Mouse (Mus musculus): ENCODE data around the gene Cdh13. TPM values are rescaled to one million over a fixed set of nuclear protein-coding genes. Genes with fewer than 3 reads are reported as not detected.
A peak's percentile ranks its signal among the peaks of the same experiment; 100 is the strongest.

The Cdh13 gene
- polyA plus RNA-seq, 1 experiment from 2014 or later: 49.5 TPM

DNA sequence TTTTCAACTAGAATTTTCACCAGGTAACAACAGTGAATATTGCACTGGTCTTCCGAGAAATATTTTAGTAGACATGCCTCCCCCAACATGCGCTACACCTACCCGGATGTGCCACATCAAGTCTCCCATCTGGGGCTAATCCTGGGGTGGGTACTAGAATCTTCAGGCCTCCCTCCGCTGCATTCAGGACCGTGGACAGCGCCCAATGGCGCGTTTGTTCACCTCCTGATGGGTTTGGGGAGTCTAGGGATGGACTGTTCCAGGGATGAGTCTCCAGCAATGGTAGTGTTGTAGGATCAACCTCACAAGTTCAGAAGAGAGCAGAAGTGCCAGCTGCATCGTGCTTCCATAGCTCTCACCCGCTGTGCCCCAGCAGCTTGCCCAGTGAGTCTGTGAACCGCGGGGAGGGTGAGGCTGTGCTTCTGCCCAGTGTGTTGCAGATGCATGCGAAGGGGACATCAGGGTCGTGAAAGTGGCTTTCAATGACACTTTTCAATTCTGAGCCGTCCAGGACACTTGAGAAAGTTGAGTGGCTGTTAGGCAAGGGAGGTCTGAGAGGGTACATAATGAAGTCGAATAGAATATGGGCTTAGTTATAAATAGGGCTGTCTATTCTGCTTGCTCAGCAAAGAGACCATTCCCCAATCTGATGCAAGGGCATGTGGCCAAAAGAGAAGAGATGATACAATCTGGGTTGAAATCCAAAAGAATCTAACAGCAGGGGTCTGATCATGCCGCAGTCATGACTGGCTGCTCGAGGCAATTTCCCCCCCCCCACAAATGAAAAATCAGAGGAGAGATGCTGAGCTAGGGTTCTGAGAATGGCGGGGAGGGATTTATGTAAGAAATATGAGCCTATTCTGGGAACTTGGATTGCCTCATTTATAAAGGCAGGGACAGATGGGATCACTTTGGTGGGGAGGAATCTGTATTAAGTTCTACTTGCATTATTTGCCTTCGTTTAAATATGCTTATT is 668.5 kb downstream of the Cdh13 start:
- peak; percentile 36; the same call in 1 of the 2 replicates for ATAC-seq
- Histone ChIP-seq H3K9ac (no peak overlapping the region), H3K4me2 (no peak overlapping the region), H3K4me3 (no peak overlapping the region), H3K27ac (no peak overlapping the region), H3K36me3 (ENCODE audit: poor library complexity, severe bottlenecking) (no peaks in the 10 kb centered on the region), H3K9me3 (replicated peaks) (no peaks in the 10 kb centered on the region), H3K27me3 (no peaks in the 10 kb centered on the region), H3K4me1 (0 out of 2 replicates have a peak, but pooled peaks cover 6% of the 10 kb centered on the region)
- WGBS: 57% methylated on average over 20 of the region's 20 CpGs

DNA sequence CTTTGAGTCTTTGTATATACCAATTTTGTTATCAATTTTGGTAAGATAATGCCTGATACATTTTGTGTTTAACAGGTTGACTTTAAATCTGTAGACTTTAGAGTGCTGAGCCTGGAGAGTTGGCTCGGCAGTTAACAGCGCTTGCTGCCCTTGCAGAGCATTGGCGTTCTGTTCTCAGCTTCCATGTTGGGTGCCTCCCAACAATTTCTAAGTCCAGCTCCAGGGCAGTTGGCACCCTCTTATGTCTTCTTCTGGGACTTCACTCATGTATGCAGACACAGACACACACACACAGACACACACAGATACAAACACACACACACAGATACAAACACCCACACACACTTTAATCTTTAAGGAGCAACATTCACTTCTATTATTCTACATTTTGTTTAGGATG is 672.6 kb downstream of the Cdh13 start:
- H3K4me3 ChIP-seq: no peak overlapping the region
- H3K36me3 ChIP-seq (ENCODE audit: poor library complexity, severe bottlenecking): no peaks in the 10 kb centered on the region
- ATAC-seq: no peak
- H3K4me1 ChIP-seq: 0 out of 2 replicates have a peak, but pooled peaks cover 6% of the 10 kb centered on the region
- WGBS: 85% methylated on average over 3 of the region's 3 CpGs
- H3K4me2 ChIP-seq: no peak overlapping the region
- no peak overlapping the region for H3K9ac ChIP-seq
- no peaks in the 10 kb centered on the region for H3K27me3 ChIP-seq
- H3K9me3 ChIP-seq (replicated peaks): no peaks in the 10 kb centered on the region
- H3K27ac ChIP-seq: no peak overlapping the region

DNA sequence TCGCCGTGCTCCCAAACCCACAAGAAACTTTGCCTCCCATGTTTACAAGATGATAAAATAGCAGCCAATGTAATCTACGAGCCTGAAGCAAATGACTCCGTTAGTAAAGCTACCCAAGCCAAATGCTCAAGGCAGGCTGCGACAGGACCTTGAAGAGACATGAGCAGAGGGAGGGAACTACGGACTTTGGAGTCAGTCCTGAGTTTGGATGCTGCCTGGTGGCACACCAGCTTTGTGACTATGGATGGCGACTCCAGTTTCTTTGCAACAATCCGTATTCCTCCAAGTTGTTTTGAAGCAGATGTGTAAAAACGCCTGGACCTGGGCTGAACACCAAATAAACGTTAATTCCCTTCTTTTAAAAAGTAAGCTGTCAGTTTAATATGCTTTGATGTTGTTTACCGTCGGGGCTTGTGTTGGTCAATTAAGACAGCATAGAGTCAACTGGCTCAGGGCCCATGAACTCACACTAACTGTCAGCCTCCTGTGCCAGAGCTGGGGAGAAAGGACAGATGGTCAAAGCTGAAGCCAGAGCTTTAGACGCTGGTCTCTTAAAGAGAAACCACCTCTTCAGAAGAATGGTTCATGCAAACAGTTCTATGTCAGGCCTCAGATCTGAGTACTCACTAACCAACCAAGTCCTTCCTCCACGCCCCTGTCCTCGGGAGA is 678.5 kb downstream of the Cdh13 start:
- Histone ChIP-seq H3K9ac (no peak overlapping the region), H3K4me3 (no peak overlapping the region), H3K27ac (no peak overlapping the region), H3K4me1 (no peaks in the 10 kb centered on the region), H3K36me3 (ENCODE audit: poor library complexity, severe bottlenecking) (no peaks in the 10 kb centered on the region), H3K4me2 (no peak overlapping the region), H3K9me3 (replicated peaks) (no peaks in the 10 kb centered on the region), H3K27me3 (no peaks in the 10 kb centered on the region)
- WGBS: 81% methylated on average over 15 of the region's 15 CpGs
- no peak for ATAC-seq

DNA sequence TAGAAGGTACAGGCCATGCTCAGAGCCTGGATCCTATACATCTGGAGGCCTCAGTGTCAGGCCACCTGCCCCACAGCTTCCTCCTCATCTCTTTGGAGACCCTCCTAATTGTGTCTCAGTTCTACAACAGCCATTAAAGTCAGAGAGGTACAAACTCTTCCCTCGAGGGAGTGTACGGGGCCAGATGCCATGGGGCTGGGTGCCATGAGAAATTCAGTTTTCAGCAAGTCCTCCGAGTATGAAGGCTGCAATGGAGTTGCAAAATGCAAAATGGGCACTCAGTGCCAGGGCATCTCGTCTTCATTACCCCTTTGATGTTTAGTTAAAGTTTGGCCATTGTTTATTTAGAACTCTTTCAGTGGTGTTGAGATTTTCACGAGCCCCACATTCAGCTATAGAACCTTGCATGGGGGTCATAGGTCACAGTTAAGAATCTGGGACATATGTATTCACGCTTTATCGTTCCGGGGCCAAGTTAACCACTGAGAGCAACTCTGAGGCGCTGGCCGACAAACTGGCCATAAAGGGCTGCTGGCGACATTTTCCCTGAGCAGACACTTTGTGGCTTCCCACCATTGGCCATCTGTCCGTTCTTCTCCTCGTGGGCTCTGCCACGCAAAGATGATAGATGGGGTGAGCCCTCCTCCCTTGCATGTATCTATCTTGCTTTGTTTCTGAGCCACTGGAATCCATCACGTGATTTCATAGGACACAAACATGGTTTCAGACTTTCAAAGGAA is 681.7 kb downstream of the Cdh13 start:
- Histone ChIP-seq H3K27me3 (no peaks in the 10 kb centered on the region), H3K9me3 (replicated peaks) (no peaks in the 10 kb centered on the region), H3K4me1 (no peaks in the 10 kb centered on the region), H3K36me3 (ENCODE audit: poor library complexity, severe bottlenecking) (no peaks in the 10 kb centered on the region), H3K9ac (no peak overlapping the region), H3K27ac (no peak overlapping the region), H3K4me3 (no peak overlapping the region), H3K4me2 (no peak overlapping the region)
- WGBS: 87% methylated on average over 15 of the region's 15 CpGs
- no peak for ATAC-seq

DNA sequence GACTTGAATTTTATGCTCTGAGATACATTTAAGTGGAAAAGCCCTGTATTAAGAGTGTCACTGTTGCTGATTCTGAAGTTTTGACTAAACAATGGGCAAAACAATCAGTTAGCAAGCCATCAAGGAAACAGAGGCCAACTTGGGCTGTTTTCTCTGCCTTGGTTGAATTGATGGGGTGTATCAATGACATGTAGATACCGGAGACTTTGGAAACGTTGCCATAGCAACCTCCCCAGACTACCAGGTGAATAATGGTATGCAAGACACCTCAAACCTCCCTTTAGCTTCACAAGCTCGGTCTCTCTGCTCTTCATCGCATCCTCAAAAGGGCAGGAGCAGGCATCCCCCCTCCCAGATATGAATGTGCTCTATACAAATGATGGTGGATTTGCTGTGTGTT is 685.4 kb downstream of the Cdh13 start:
- WGBS: 67% methylated on average over 4 of the region's 4 CpGs

DNA sequence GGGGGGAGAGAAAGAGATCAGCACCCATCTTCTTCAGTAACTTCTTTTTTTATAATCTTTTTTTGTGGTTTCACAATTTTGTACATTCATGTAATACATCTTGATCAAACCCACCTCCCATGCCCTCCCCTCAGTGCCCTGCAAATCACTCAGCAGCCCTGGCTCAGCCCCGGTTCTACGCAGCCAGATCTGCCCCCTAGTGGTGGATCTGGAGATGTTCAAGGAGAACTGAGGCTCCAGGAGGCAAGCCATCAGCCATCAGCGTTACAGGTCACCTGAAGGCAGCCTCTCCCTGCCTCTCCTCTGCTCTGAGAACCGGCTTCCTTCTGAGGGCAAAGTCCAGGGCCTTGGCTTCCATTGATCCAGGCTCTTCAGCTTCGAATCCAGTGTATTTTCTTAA is 696.3 kb downstream of the Cdh13 start:
- no peak for ATAC-seq

More for the DNA sequence above, 685.4 kb downstream of the Cdh13 start:
- H3K4me1 ChIP-seq: no peaks in the 10 kb centered on the region
- no peak overlapping the region for H3K9ac ChIP-seq
- no peak overlapping the region for H3K4me3 ChIP-seq
- no peak overlapping the region for H3K4me2 ChIP-seq
- H3K9me3 ChIP-seq (replicated peaks): no peaks in the 10 kb centered on the region
- H3K36me3 ChIP-seq (ENCODE audit: poor library complexity, severe bottlenecking): no peaks in the 10 kb centered on the region
- ATAC-seq: no peak
- no peaks in the 10 kb centered on the region for H3K27me3 ChIP-seq
- H3K27ac ChIP-seq: no peak overlapping the region

DNA sequence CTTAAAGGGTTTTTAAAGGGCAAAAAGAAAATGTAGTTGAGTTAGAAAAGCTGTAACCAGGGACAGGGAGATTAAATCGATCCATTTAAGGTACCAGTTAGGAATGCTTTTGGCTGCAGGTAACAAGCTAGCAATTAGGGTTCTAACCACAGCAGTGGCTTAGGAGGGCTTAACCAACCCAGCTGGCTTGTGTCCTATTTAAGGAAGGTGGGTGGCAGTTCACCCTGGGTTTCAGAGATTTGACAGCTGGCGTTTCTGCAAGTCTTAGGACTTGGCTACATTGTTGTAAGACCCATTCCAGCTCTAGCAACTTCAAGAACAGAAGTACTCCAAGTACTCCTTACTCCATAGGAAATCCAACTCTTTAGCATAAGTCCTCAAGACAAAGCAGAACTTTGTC is 700.2 kb downstream of the Cdh13 start:
- no peak for ATAC-seq
- Histone ChIP-seq H3K4me2 (no peak overlapping the region), H3K4me1 (no peaks in the 10 kb centered on the region), H3K27me3 (no peaks in the 10 kb centered on the region), H3K4me3 (no peak overlapping the region), H3K36me3 (ENCODE audit: poor library complexity, severe bottlenecking) (no peaks in the 10 kb centered on the region), H3K9me3 (replicated peaks) (peaks cover 3% of the 10 kb centered on the region; the same call in 1 of the 2 replicates), H3K27ac (no peak overlapping the region), H3K9ac (no peak overlapping the region)
- WGBS: 80% methylated on average over 2 of the region's 2 CpGs

More for the DNA sequence above, 696.3 kb downstream of the Cdh13 start:
- Histone ChIP-seq H3K4me3 (no peak overlapping the region), H3K27me3 (no peaks in the 10 kb centered on the region), H3K4me2 (no peak overlapping the region), H3K36me3 (ENCODE audit: poor library complexity, severe bottlenecking) (no peaks in the 10 kb centered on the region), H3K9me3 (replicated peaks) (peaks cover 3% of the 10 kb centered on the region; the same call in 1 of the 2 replicates), H3K27ac (no peak overlapping the region), H3K4me1 (no peaks in the 10 kb centered on the region), H3K9ac (no peak overlapping the region)
- 20% methylated on average over 5 of the region's 5 CpGs for WGBS

DNA sequence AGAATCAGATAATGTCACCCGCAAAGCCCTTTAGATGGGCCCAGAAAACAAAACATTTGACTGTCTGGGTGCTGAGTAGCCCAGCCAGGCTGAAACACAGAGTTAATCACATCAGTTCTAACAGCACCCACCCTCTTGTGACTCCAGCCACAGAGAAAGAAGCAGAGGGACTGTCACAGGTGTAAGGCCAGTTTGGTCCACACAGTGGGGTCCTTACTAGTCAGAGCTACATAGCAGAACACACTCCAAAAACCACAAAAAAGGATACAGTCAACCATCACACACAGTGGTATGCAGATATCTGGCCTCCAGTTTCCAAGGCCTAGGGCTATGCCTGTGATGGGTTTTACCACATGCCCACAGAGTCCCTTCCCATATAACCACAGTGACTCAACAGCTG is 703.3 kb downstream of the Cdh13 start:
- H3K9me3 ChIP-seq (replicated peaks): peaks cover 3% of the 10 kb centered on the region; the same call in 1 of the 2 replicates
- no peak overlapping the region for H3K4me2 ChIP-seq
- no peaks in the 10 kb centered on the region for H3K4me1 ChIP-seq
- 93% methylated on average over 1 of the region's 1 CpGs for WGBS
- no peaks in the 10 kb centered on the region for H3K27me3 ChIP-seq
- no peak overlapping the region for H3K4me3 ChIP-seq
- no peak overlapping the region for H3K9ac ChIP-seq
- H3K27ac ChIP-seq: no peak overlapping the region
- no peak for ATAC-seq
- no peaks in the 10 kb centered on the region for H3K36me3 ChIP-seq (ENCODE audit: poor library complexity, severe bottlenecking)

DNA sequence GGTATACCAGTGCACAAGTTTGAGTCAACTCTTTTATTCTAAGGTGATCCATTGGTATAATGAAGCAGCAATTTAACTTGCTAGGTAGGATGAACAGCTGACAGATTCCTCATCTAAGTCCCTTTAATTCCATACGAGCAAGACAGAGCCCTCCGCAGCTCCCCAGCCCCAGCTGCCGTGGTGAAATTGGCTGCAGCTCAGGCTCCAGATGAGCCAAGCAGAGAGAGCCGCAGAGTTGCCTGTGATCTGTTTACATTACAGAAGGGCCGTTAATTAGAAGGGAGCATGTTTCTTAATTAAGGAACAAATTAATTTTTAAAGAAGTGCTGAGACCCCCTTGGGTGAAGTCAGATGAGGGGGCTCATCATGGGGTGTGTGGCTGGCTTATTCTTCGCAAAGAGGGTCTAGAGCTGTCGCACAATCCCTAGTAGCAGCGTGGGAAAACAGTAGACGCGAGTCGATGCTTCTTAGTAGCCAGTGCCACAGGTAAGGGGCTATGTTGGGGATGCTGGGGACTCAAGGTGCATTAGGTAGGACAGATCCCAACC is 712.2 kb downstream of the Cdh13 start:
- Histone ChIP-seq H3K27ac (no peak overlapping the region; the same call in 1 of the 2 replicates), H3K36me3 (ENCODE audit: poor library complexity, severe bottlenecking) (no peaks in the 10 kb centered on the region), H3K9ac (no peak overlapping the region), H3K4me1 (peaks cover 8% of the 10 kb centered on the region; the same call in 1 of the 2 replicates), H3K4me3 (no peak overlapping the region), H3K27me3 (no peaks in the 10 kb centered on the region), H3K4me2 (no peak overlapping the region), H3K9me3 (replicated peaks) (no peaks in the 10 kb centered on the region)
- WGBS: 65% methylated on average over 11 of the region's 11 CpGs
- ATAC-seq: no peak

DNA sequence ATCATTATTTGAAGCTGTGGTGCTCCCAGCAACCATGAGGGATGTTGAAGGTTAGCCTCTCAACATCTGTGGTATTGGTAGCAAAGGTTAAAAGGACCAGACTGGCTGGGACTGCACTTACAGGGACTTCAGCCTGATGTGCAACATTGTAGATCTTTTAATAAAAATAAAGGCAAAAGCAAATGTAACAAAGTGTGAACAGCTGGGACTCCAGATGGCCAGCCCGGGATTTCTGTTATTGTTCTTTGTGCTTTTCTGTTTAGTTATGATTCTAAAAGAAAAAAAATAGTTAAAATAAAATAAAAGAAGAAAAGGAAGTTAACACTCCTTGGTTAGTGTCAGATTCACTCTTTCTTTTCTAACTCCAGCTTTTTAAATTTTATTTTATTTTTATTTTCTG is 717.1 kb downstream of the Cdh13 start:
- Histone ChIP-seq H3K4me3 (no peak overlapping the region), H3K9me3 (replicated peaks) (no peaks in the 10 kb centered on the region), H3K36me3 (ENCODE audit: poor library complexity, severe bottlenecking) (no peaks in the 10 kb centered on the region), H3K27ac (no peak overlapping the region), H3K9ac (no peak overlapping the region), H3K4me2 (no peak overlapping the region), H3K27me3 (no peaks in the 10 kb centered on the region), H3K4me1 (peaks cover 4% of the 10 kb centered on the region; the same call in 1 of the 2 replicates)
- ATAC-seq: no peak
- WGBS: 85% methylated on average over 1 of the region's 1 CpGs

DNA sequence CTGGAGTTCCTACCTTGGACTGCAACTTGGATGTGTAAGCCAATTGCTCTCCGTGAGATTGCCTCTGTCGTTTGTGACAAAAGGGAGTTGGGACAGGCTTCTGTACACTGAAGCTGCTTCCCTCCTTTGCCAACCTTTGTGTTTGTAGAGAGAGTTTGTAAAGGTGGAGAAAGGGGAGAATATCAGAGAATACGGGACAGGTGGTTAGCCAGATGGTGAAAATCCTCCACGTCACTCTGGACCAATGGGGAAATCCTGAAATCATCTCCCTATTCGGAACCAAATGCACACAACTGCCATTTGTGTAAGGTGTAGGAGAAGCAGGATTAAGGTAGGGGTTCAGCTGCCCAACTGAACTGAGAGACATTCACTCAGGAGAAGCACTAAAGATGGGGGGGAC is 721.3 kb downstream of the Cdh13 start:
- Histone ChIP-seq H3K36me3 (ENCODE audit: poor library complexity, severe bottlenecking) (no peaks in the 10 kb centered on the region), H3K27ac (no peak overlapping the region), H3K4me2 (no peak overlapping the region), H3K27me3 (no peaks in the 10 kb centered on the region), H3K9ac (no peak overlapping the region), H3K9me3 (replicated peaks) (no peaks in the 10 kb centered on the region), H3K4me1 (no peaks in the 10 kb centered on the region), H3K4me3 (no peak overlapping the region)
- no peak for ATAC-seq
- 88% methylated on average over 5 of the region's 5 CpGs for WGBS
